Mouse (Mus musculus) hindlimb bud, embryonic 11.5 days (tissue): Measurements from ENCODE around the gene Magi2.
"Not testable (repeated sequence)": the region's sequence is repeated elsewhere in the genome, so short reads cannot be mapped to it uniquely, and the experiment has no call there.

Experiments used
- DNase-seq: peaks from one replicate; pipeline ENCODE4 v3.0.0-alpha.2; 2012; ENCODE audit warnings: low read depth, low spot score; ENCODE audit errors: extremely low spot score

Magi2 gene

GRCm38 (mm10) chr5:19226866-19227243 lies at the start of gene Magi2:
Gene Magi2, plus strand, starts transcription at chr5:19227036.
- DNase-seq: no peak

- no peak for DNase-seq
Measured at GRCm38 (mm10) chr5:19178594-19178993, 48.2 kb upstream of the Magi2 start.

- DNase-seq: no peak
Measured at GRCm38 (mm10) chr5:19186175-19186574, 40.7 kb upstream of the Magi2 start.

- no peak for DNase-seq
Measured at GRCm38 (mm10) chr5:19211665-19212064, 15.2 kb upstream of the Magi2 start.

- no peak for DNase-seq
Measured at GRCm38 (mm10) chr5:19226144-19226865, 531 bp upstream of the Magi2 start.

GRCm38 (mm10) chr5:19227281-19227680 lies 445 bp downstream of the Magi2 start:
- DNase-seq: no peak

- no peak for DNase-seq
Measured at GRCm38 (mm10) chr5:19227791-19228331, 1.0 kb downstream of the Magi2 start.

GRCm38 (mm10) chr5:19241797-19242196 lies 15.0 kb downstream of the Magi2 start:
- no peak for DNase-seq

- DNase-seq: no peak
Measured at GRCm38 (mm10) chr5:19246426-19246825, 19.6 kb downstream of the Magi2 start.

- DNase-seq: no peak
Measured at GRCm38 (mm10) chr5:19247266-19247665, 20.4 kb downstream of the Magi2 start.

- DNase-seq: no peak
Measured at GRCm38 (mm10) chr5:19262816-19263215, 36.0 kb downstream of the Magi2 start.

- DNase-seq: no peak
Measured at GRCm38 (mm10) chr5:19264627-19265026, 37.8 kb downstream of the Magi2 start.

- no peak for DNase-seq
Measured at GRCm38 (mm10) chr5:19292581-19292980, 65.7 kb downstream of the Magi2 start.

GRCm38 (mm10) chr5:19306656-19307055 lies 79.8 kb downstream of the Magi2 start:
- DNase-seq: no peak

GRCm38 (mm10) chr5:19309870-19310269 lies 83.0 kb downstream of the Magi2 start:
- no peak for DNase-seq

- DNase-seq: no peak
Measured at GRCm38 (mm10) chr5:19322532-19322931, 95.7 kb downstream of the Magi2 start.

GRCm38 (mm10) chr5:19337561-19337960 lies 110.7 kb downstream of the Magi2 start:
- DNase-seq: no peak

- DNase-seq: no peak
Measured at GRCm38 (mm10) chr5:19368175-19368574, 141.3 kb downstream of the Magi2 start.

GRCm38 (mm10) chr5:19395876-19396275 lies 169.0 kb downstream of the Magi2 start:
- no peak for DNase-seq

GRCm38 (mm10) chr5:19400299-19400698 lies 173.5 kb downstream of the Magi2 start:
- no peak for DNase-seq

- no peak for DNase-seq
Measured at GRCm38 (mm10) chr5:19400738-19401408, 174.0 kb downstream of the Magi2 start.

GRCm38 (mm10) chr5:19404268-19404667 lies 177.4 kb downstream of the Magi2 start:
- DNase-seq: not testable (repeated sequence)
